8 mouse cellular contexts compared by ENCODE assay signal in genomic region chr4:53798896-53799676, GRCm38 (mm10). TPM values are rescaled to one million over a fixed set of nuclear protein-coding genes. Genes with fewer than 3 reads are reported as not detected.
DNase-seq lines count a peak whose midpoint lies in the region; ATAC-seq and TF ChIP-seq lines count a peak whose summit lies in the region.
"Had no signal": no experiment of that assay in that cellular context is flagged by ENCODE, and none has a peak within 500 bp of the region (broad histone marks: within the 10 kb centered on the region; RNA-seq: fewer than 3 reads in every experiment).

No protein-coding gene starts in this region.

- no peaks in the 10 kb centered on the region for H3K4me1 ChIP-seq in kidney, embryonic 14.5 days (ENCODE audit: control insufficient read depth, insufficient read depth, low read length)
- peaks cover 27% of the 10 kb centered on the region for H3K4me1 ChIP-seq in heart, postnatal 0 days (ENCODE audit: control insufficient read depth, insufficient read depth)

- no peaks in the 10 kb centered on the region for H3K36me3 ChIP-seq in kidney, embryonic 14.5 days (ENCODE audit: control insufficient read depth, insufficient read depth, low read length)
- H3K36me3 ChIP-seq in heart, postnatal 0 days (replicated peaks; ENCODE audit: control insufficient read depth, insufficient read depth, low read length), result no peaks in the 10 kb centered on the region
- H3K36me3 ChIP-seq: limb, embryonic 10.5 days had no signal

- TF ChIP-seq CTCF in heart, postnatal 0 days (IDR thresholded peaks at IDR 0.05; ENCODE audit: low read depth), result no peak
- no peak for TF ChIP-seq CTCF in layer of hippocampus, adult 2 months (conservative IDR thresholded peaks at IDR 0.05)

- no peak overlapping the region for H3K4me3 ChIP-seq in kidney, embryonic 14.5 days (ENCODE audit: low read length)
- H3K4me3 ChIP-seq in heart, postnatal 0 days (ENCODE audit: low read depth, low read length), result no peak overlapping the region
- no peak overlapping the region for H3K4me3 ChIP-seq in layer of hippocampus, adult 2 months
- H3K4me3 ChIP-seq: limb, embryonic 10.5 days had no signal

- 0 out of 2 replicates have a peak, but pooled peaks have one; percentile 24 for ATAC-seq in kidney, embryonic 14.5 days (ENCODE audit: low FRiP score, low TSS enrichment)
- peak; percentile 60 for ATAC-seq in heart, postnatal 0 days (ENCODE audit: insufficient read depth, low read depth)
- peak; percentile 50 for ATAC-seq in monocyte, adult 5-6 weeks (replicated peaks; ENCODE audit: insufficient number of reproducible peaks, low FRiP score, low TSS enrichment, poor library complexity, severe bottlenecking)

- H3K4me2 ChIP-seq in kidney, embryonic 14.5 days (replicated peaks; ENCODE audit: low read depth, low read length), result no peak overlapping the region
- no peak overlapping the region for H3K4me2 ChIP-seq in heart, postnatal 0 days (ENCODE audit: low read depth, low read length)

- no peaks in the 10 kb centered on the region for H3K9me3 ChIP-seq in kidney, embryonic 14.5 days (ENCODE audit: control insufficient read depth, low read length)
- H3K9me3 ChIP-seq in heart, postnatal 0 days (replicated peaks; ENCODE audit: control insufficient read depth, low read length), result no peaks in the 10 kb centered on the region
- H3K9me3 ChIP-seq: limb, embryonic 10.5 days had no signal

- TF ChIP-seq EP300 in heart, postnatal 0 days (IDR thresholded peaks at IDR 0.05; ENCODE audit: low read depth), result no peak

- no peaks in the 10 kb centered on the region for H3K27me3 ChIP-seq in kidney, embryonic 14.5 days (ENCODE audit: control insufficient read depth, insufficient read depth, low read length)
- H3K27me3 ChIP-seq in heart, postnatal 0 days (ENCODE audit: control insufficient read depth, insufficient read depth, low read length), result no peaks in the 10 kb centered on the region

- no peak overlapping the region for H3K27ac ChIP-seq in kidney, embryonic 14.5 days (ENCODE audit: low read depth, low read length)
- H3K27ac ChIP-seq in heart, postnatal 0 days (ENCODE audit: low read depth), result peak overlapping the region; percentile 40
- no peak overlapping the region for H3K27ac ChIP-seq in layer of hippocampus, adult 2 months
- H3K27ac ChIP-seq: limb, embryonic 10.5 days had no signal

- DNase-seq in kidney, adult 11 months, result no peak
- DNase-seq in ZHBTc4 (ENCODE audit: low read depth, low spot score), result peak; percentile 56
- peak; percentile 63 for DNase-seq in heart, postnatal 0 days (ENCODE audit: low spot score)
- no peak for DNase-seq in layer of hippocampus, adult 2 months (ENCODE audit: low spot score in 2 of 2)
- no peak for DNase-seq in layer of hippocampus, adult 9-11 months

- H3K9ac ChIP-seq in kidney, embryonic 14.5 days (ENCODE audit: low read depth, low read length), result no peak overlapping the region
- H3K9ac ChIP-seq in heart, postnatal 0 days (replicated peaks; ENCODE audit: low read depth, low read length), result no peak overlapping the region

- WGBS in kidney, embryonic 14.5 days, result 61% methylated on average over 7 of the region's 7 CpGs
- 15% methylated on average over 7 of the region's 7 CpGs for WGBS in heart, postnatal 0 days

RNA-seq across cellular contexts. Expression of gene Tal2, which starts 19.6 kb away (rescaled TPM):
- polyA plus RNA-seq in kidney, embryonic 14.5 days (2014; fragmentation: Nextera tagmentation; extraction: Ambion mirVana), result not detected in 2 replicates
- total RNA-seq in heart, postnatal 0 days (2014; rRNA removed; ENCODE audit: low replicate concordance), result 0.12 TPM in 1 of 2 replicates, not detected in the other
- 0.04 TPM in 1 of 2 replicates, not detected in the other for polyA plus RNA-seq in heart, postnatal 0 days (2015; fragmentation: Nextera tagmentation; extraction: Ambion mirVana)
- total RNA-seq in monocyte, adult 5-6 weeks (2017), result 0.10 TPM in 1 of 3 replicates, not detected in the others
- total RNA-seq in layer of hippocampus, adult 2 months (2021), result under 1 TPM; 0.22 to 0.28 TPM

RNA-seq across cellular contexts. Expression of gene Tmem38b, which starts 26.8 kb away (rescaled TPM):
- 4.8 and 6.2 TPM in 2 replicates for polyA plus RNA-seq in kidney, embryonic 14.5 days (2014; fragmentation: Nextera tagmentation; extraction: Ambion mirVana)
- 2.0 and 2.7 TPM in 2 replicates for total RNA-seq in heart, postnatal 0 days (2014; rRNA removed; ENCODE audit: low replicate concordance)
- 10.3 and 10.4 TPM in 2 replicates for polyA plus RNA-seq in heart, postnatal 0 days (2015; fragmentation: Nextera tagmentation; extraction: Ambion mirVana)
- total RNA-seq in monocyte, adult 5-6 weeks (2017), result 19.2 to 34.4 TPM (median 29.2 TPM) in 3 replicates
- 10 to 100 TPM; 14.9 to 21.6 TPM for total RNA-seq in layer of hippocampus, adult 2 months (2021)

Comparison
In these comparisons a context has a peak if more than half of its experiments do, and no peak if none do; other contexts are left out.
1. DNase-seq: peak in ZHBTc4 (single experiment) and heart, postnatal 0 days (single experiment); none in kidney, adult 11 months (single experiment), layer of hippocampus, adult 2 months (0 of 2) and layer of hippocampus, adult 9-11 months (single experiment).
2. Peak in every context shown above with its lines, with median percentiles within 50 percentile points of each other: ATAC-seq.